Mouse (Mus musculus) kidney, postnatal 14 days (tissue): ENCODE measurements at regions not wholly inside any gene's neighbourhood (a gene's known extent, or its start where the extent isn't known, plus 50 kb on each side); places are given as distances from the start of the nearest gene placed in this dataset.

ENCODE experiments used
- DNase-seq: peaks from one replicate; pipeline ENCODE4 v3.0.0; 2022; ENCODE audit warnings: mixed read lengths

GRCm38 (mm10) chr4:100616161-100616915 lies 137.7 kb downstream of the Ube2u start:
- DNase-seq: no peak

GRCm38 (mm10) chr4:100616916-100617488 lies 138.4 kb downstream of the Ube2u start:
- DNase-seq: no peak

- no peak for DNase-seq
Observed at GRCm38 (mm10) chr4:100624656-100625055, 146.0 kb downstream of the Ube2u start.

- no peak for DNase-seq
Observed at GRCm38 (mm10) chr4:100626551-100626950, 147.9 kb downstream of the Ube2u start.

- DNase-seq: no peak
Observed at GRCm38 (mm10) chr4:100634388-100634787, 142.1 kb upstream of the Cachd1 start.

- DNase-seq: no peak
Observed at GRCm38 (mm10) chr4:100637597-100637996, 138.9 kb upstream of the Cachd1 start.

- DNase-seq: no peak
Observed at GRCm38 (mm10) chr4:100661154-100661553, 115.3 kb upstream of the Cachd1 start.

- no peak for DNase-seq
Observed at GRCm38 (mm10) chr4:100664619-100665264, 111.7 kb upstream of the Cachd1 start.

GRCm38 (mm10) chr4:100670553-100670952 lies 105.9 kb upstream of the Cachd1 start:
- no peak for DNase-seq

GRCm38 (mm10) chr4:100674916-100675315 lies 101.6 kb upstream of the Cachd1 start:
- no peak for DNase-seq

GRCm38 (mm10) chr4:100683757-100684156 lies 92.7 kb upstream of the Cachd1 start:
- no peak for DNase-seq

GRCm38 (mm10) chr4:100700002-100700401 lies 76.5 kb upstream of the Cachd1 start:
- DNase-seq: no peak

- DNase-seq: no peak
Observed at GRCm38 (mm10) chr4:100700418-100700817, 76.1 kb upstream of the Cachd1 start.

GRCm38 (mm10) chr4:100705960-100706359 lies 70.5 kb upstream of the Cachd1 start:
- DNase-seq: no peak

GRCm38 (mm10) chr4:100707125-100707524 lies 69.3 kb upstream of the Cachd1 start:
- no peak for DNase-seq

GRCm38 (mm10) chr4:100708247-100708646 lies 68.2 kb upstream of the Cachd1 start:
- no peak for DNase-seq

GRCm38 (mm10) chr4:100714240-100714639 lies 62.2 kb upstream of the Cachd1 start:
- no peak for DNase-seq

- DNase-seq: no peak
Observed at GRCm38 (mm10) chr4:100717601-100718000, 58.9 kb upstream of the Cachd1 start.

GRCm38 (mm10) chr4:100722532-100722931 lies 53.9 kb upstream of the Cachd1 start:
- peak; percentile 62 for DNase-seq

- no peak for DNase-seq
Observed at GRCm38 (mm10) chr4:100723053-100723452, 53.4 kb upstream of the Cachd1 start.

GRCm38 (mm10) chr4:100725811-100726210 lies 50.7 kb upstream of the Cachd1 start:
- DNase-seq: no peak

- no peak for DNase-seq
Observed at GRCm38 (mm10) chr4:100726496-100726895, 50.0 kb upstream of the Cachd1 start.
